Mouse (Mus musculus) c-Kit-positive CD71-negative TER-119-negative erythroid progenitor cells, embryonic 14.5 days (primary cell): ENCODE measurements around the gene Olfr259.

ENCODE experiments used
- DNase-seq: peaks from one replicate; pipeline ENCODE4 v3.0.0-alpha.2; 2013; ENCODE audit warnings: low read depth

Gene Olfr259

GRCm38 (mm10) chr2:87114467-87114866, at the start of gene Olfr259:
Gene Olfr259 (minus strand): TSS chr2:87114567.
- no peak for DNase-seq

- no peak for DNase-seq
Measured at GRCm38 (mm10) chr2:87152524-87152923, 38.2 kb upstream of the Olfr259 start, which contains the start of gene Olfr1111. Gene Olfr1111 (minus strand): TSS chr2:87152624.

- no peak for DNase-seq
Measured at GRCm38 (mm10) chr2:87140200-87140599, 25.8 kb upstream of the Olfr259 start, which contains the start of gene Olfr1110. Gene Olfr1110 (minus strand): TSS chr2:87140300.

- no peak for DNase-seq
Measured at GRCm38 (mm10) chr2:87095908-87096307, 18.5 kb downstream of the Olfr259 start, which contains the start of gene Olfr1109. Gene Olfr1109 (minus strand): TSS chr2:87096008.

- DNase-seq = no peak
Measured at GRCm38 (mm10) chr2:87075717-87076116, 38.6 kb downstream of the Olfr259 start, which contains the start of gene Olfr1107. Gene Olfr1107 (minus strand): TSS chr2:87075817.
